Mouse (Mus musculus): ENCODE results near the gene Rsph3a.
"Not testable (repeated sequence)": the region's sequence is repeated elsewhere in the genome, so short reads cannot be mapped to it uniquely, and the experiment has no call there.

Gene Rsph3a

GRCm38 (mm10) chr17:7928662-7929061 lies 16.8 kb upstream of the Rsph3a start:
- no peak for DNase-seq (ENCODE audit: low spot score in 2 of 2)

- no peak for DNase-seq (ENCODE audit: low spot score in 2 of 2)
These were observed 16.1 kb upstream of the Rsph3a start for GRCm38 (mm10) chr17:7929279-7929678.

GRCm38 (mm10) chr17:7931096-7931990 lies 14.1 kb upstream of the Rsph3a start:
- peak in 1 of 2 experiments; percentile 1 for DNase-seq (ENCODE audit: low spot score in 2 of 2)

- DNase-seq (ENCODE audit: low spot score in 2 of 2): not testable (repeated sequence)
These were observed 13.3 kb upstream of the Rsph3a start for GRCm38 (mm10) chr17:7932121-7932520.

GRCm38 (mm10) chr17:7939640-7940039 lies 5.8 kb upstream of the Rsph3a start:
- DNase-seq (ENCODE audit: low spot score in 2 of 2): peak in 1 of 2 experiments; percentile 15

GRCm38 (mm10) chr17:7946053-7946627 lies 726 bp downstream of the Rsph3a start:
- not testable (repeated sequence) for DNase-seq (ENCODE audit: low spot score in 2 of 2)

GRCm38 (mm10) chr17:7951333-7951732 lies 5.9 kb downstream of the Rsph3a start:
- not testable (repeated sequence) for DNase-seq (ENCODE audit: low spot score in 2 of 2)

GRCm38 (mm10) chr17:7957242-7957641 lies 11.8 kb downstream of the Rsph3a start:
- not testable (repeated sequence) for DNase-seq (ENCODE audit: low spot score in 2 of 2)

GRCm38 (mm10) chr17:7963333-7963732 lies 17.9 kb downstream of the Rsph3a start:
- not testable (repeated sequence) for DNase-seq (ENCODE audit: low spot score in 2 of 2)

GRCm38 (mm10) chr17:7964398-7964797 lies 19.0 kb downstream of the Rsph3a start:
- DNase-seq (ENCODE audit: low spot score in 2 of 2): not testable (repeated sequence)

GRCm38 (mm10) chr17:7968490-7968889 lies 23.1 kb downstream of the Rsph3a start:
- not testable (repeated sequence) for DNase-seq (ENCODE audit: low spot score in 2 of 2)

GRCm38 (mm10) chr17:7969782-7970181 lies 24.4 kb downstream of the Rsph3a start:
- not testable (repeated sequence) for DNase-seq (ENCODE audit: low spot score in 2 of 2)

- not testable (repeated sequence) for DNase-seq (ENCODE audit: low spot score in 2 of 2)
These were observed 38.1 kb downstream of the Rsph3a start for GRCm38 (mm10) chr17:7983484-7983883.

GRCm38 (mm10) chr17:7985597-7985996 lies 40.2 kb downstream of the Rsph3a start:
- not testable (repeated sequence) for DNase-seq (ENCODE audit: low spot score in 2 of 2)

- not testable (repeated sequence) for DNase-seq (ENCODE audit: low spot score in 2 of 2)
These were observed 41.6 kb downstream of the Rsph3a start for GRCm38 (mm10) chr17:7987038-7987437.

- not testable (repeated sequence) for DNase-seq (ENCODE audit: low spot score in 2 of 2)
These were observed 57.8 kb downstream of the Rsph3a start for GRCm38 (mm10) chr17:8003248-8003647.

- DNase-seq (ENCODE audit: low spot score in 2 of 2): not testable (repeated sequence)
These were observed 61.4 kb downstream of the Rsph3a start for GRCm38 (mm10) chr17:8006771-8007170.

GRCm38 (mm10) chr17:8009565-8009964 lies 64.2 kb downstream of the Rsph3a start:
- not testable (repeated sequence) for DNase-seq (ENCODE audit: low spot score in 2 of 2)

- DNase-seq (ENCODE audit: low spot score in 2 of 2): not testable (repeated sequence)
These were observed 68.6 kb downstream of the Rsph3a start for GRCm38 (mm10) chr17:8013974-8014373.

- not testable (repeated sequence) for DNase-seq (ENCODE audit: low spot score in 2 of 2)
These were observed 77.3 kb downstream of the Rsph3a start for GRCm38 (mm10) chr17:8022675-8023074.

- DNase-seq (ENCODE audit: low spot score in 2 of 2): not testable (repeated sequence)
These were observed 82.2 kb downstream of the Rsph3a start for GRCm38 (mm10) chr17:8027475-8028168.
